Mouse (Mus musculus): Measurements from ENCODE around the gene Lpar5. TPM values are rescaled to one million over a fixed set of nuclear protein-coding genes. Genes with fewer than 3 reads are reported as not detected.
"Not testable (repeated sequence)": the region's sequence is repeated elsewhere in the genome, so short reads cannot be mapped to it uniquely, and the experiment has no call there.

The Lpar5 gene
- 5.0 and 9.3 TPM in 2 replicates for total RNA-seq (2012; rRNA removed)

GRCm38 (mm10) chr6:125067571-125067995 lies at the start of gene Lpar5:
Gene Lpar5, plus strand, starts transcription at chr6:125067920.
- in situ Hi-C loops (cut with MboI; ENCODE audit: low sequenced_read_pairs in 2 of 2, unreplicated experiment in 2 of 2) = no loop called here
- Histone ChIP-seq H3K27ac (ENCODE audit: insufficient read depth, low read depth, low read length, poor library complexity, severe bottlenecking) (peak within 1 kb of the TSS; percentile 51; the same call in 1 of the 2 replicates), H3K36me3 (ENCODE audit: control insufficient read depth, insufficient read depth, low read length, poor library complexity, severe bottlenecking) (no peaks in the 10 kb centered on the region), H3K9me3 (ENCODE audit: control insufficient read depth, insufficient read depth, low read depth, low read length) (no peaks in the 10 kb centered on the region), H3K4me3 (ENCODE audit: insufficient read depth in 1 of 2, low read depth in 1 of 2, low read length in 2 of 2, poor library complexity in 1 of 2, severe bottlenecking in 1 of 2) (peak within 1 kb of the TSS; percentile 41 to 54), H3K9ac (ENCODE audit: insufficient read depth, low read depth, low read length, poor library complexity, severe bottlenecking) (peak within 1 kb of the TSS; percentile 5; the same call in 1 of the 2 replicates), H3K4me1 (ENCODE audit: control insufficient read depth in 2 of 2, insufficient read depth in 2 of 2, low read length in 2 of 2, poor library complexity in 1 of 2) (peaks cover 6 to 23% of the 10 kb centered on the region in 2 experiments)
- TF ChIP-seq ZC3H11A (IDR thresholded peaks at IDR 0.05; ENCODE audit: borderline replicate concordance, low read depth, low read length) (no peak), CHD2 (IDR thresholded peaks at IDR 0.05; ENCODE audit: low read depth, low read length) (no peak), ZNF384 (IDR thresholded peaks at IDR 0.05; ENCODE audit: low read depth, low read length) (no peak), HCFC1 (IDR thresholded peaks at IDR 0.05; ENCODE audit: borderline replicate concordance, insufficient read depth, low read length) (no peak), MAFK (IDR thresholded peaks at IDR 0.05; ENCODE audit: insufficient read depth, low read depth, low read length) (no peak)
- no peak for DNase-seq (ENCODE audit: low read depth, low spot score)

- H3K4me3 ChIP-seq (ENCODE audit: insufficient read depth in 1 of 2, low read depth in 1 of 2, low read length in 2 of 2, poor library complexity in 1 of 2, severe bottlenecking in 1 of 2); H3K9ac ChIP-seq (ENCODE audit: insufficient read depth, low read depth, low read length, poor library complexity, severe bottlenecking); H3K9me3 ChIP-seq (ENCODE audit: control insufficient read depth, insufficient read depth, low read depth, low read length); in situ Hi-C loops (cut with MboI; ENCODE audit: low sequenced_read_pairs in 2 of 2, unreplicated experiment in 2 of 2); H3K4me1 ChIP-seq (ENCODE audit: control insufficient read depth in 2 of 2, insufficient read depth in 2 of 2, low read length in 2 of 2, poor library complexity in 1 of 2); H3K27ac ChIP-seq (ENCODE audit: insufficient read depth, low read depth, low read length, poor library complexity, severe bottlenecking): not testable (repeated sequence)
- peaks cover 38% of the 10 kb centered on the region for H3K36me3 ChIP-seq (ENCODE audit: control insufficient read depth, insufficient read depth, low read length, poor library complexity, severe bottlenecking)
- TF ChIP-seq ZNF384 (IDR thresholded peaks at IDR 0.05; ENCODE audit: low read depth, low read length) (peak; percentile 64; the same call in 1 of the 2 replicates), HCFC1 (IDR thresholded peaks at IDR 0.05; ENCODE audit: borderline replicate concordance, insufficient read depth, low read length) (peak; percentile 57; the same call in 1 of the 2 replicates), ZC3H11A (IDR thresholded peaks at IDR 0.05; ENCODE audit: borderline replicate concordance, low read depth, low read length) (peak; percentile 71; the same call in 1 of the 2 replicates)
- DNase-seq (ENCODE audit: low read depth, low spot score) = peak; percentile 68
Observed at GRCm38 (mm10) chr6:125030532-125030931, 37.2 kb upstream of the Lpar5 start.

- H3K4me1 ChIP-seq (ENCODE audit: control insufficient read depth in 2 of 2, insufficient read depth in 2 of 2, low read length in 2 of 2, poor library complexity in 1 of 2) = peaks cover 0 to 6% of the 10 kb centered on the region in 2 experiments; a peak in 1 of 4 replicates
- in situ Hi-C loops (cut with MboI; ENCODE audit: low sequenced_read_pairs in 2 of 2, unreplicated experiment in 2 of 2) = no loop called here
- TF ChIP-seq ZC3H11A (IDR thresholded peaks at IDR 0.05; ENCODE audit: borderline replicate concordance, low read depth, low read length) (no peak), CHD2 (IDR thresholded peaks at IDR 0.05; ENCODE audit: low read depth, low read length) (no peak), HCFC1 (IDR thresholded peaks at IDR 0.05; ENCODE audit: borderline replicate concordance, insufficient read depth, low read length) (no peak), MAFK (IDR thresholded peaks at IDR 0.05; ENCODE audit: insufficient read depth, low read depth, low read length) (no peak), ZNF384 (IDR thresholded peaks at IDR 0.05; ENCODE audit: low read depth, low read length) (no peak)
- peaks cover 43% of the 10 kb centered on the region for H3K36me3 ChIP-seq (ENCODE audit: control insufficient read depth, insufficient read depth, low read length, poor library complexity, severe bottlenecking)
- no peak for DNase-seq (ENCODE audit: low read depth, low spot score)
- peak overlapping the region in 1 of 2 experiments; percentile 25; a peak in 1 of 4 replicates for H3K4me3 ChIP-seq (ENCODE audit: insufficient read depth in 1 of 2, low read depth in 1 of 2, low read length in 2 of 2, poor library complexity in 1 of 2, severe bottlenecking in 1 of 2)
- H3K27ac ChIP-seq (ENCODE audit: insufficient read depth, low read depth, low read length, poor library complexity, severe bottlenecking) = no peak overlapping the region; the same call in 1 of the 2 replicates
- H3K9ac ChIP-seq (ENCODE audit: insufficient read depth, low read depth, low read length, poor library complexity, severe bottlenecking) = peak overlapping the region; percentile 21; the same call in 1 of the 2 replicates
- no peaks in the 10 kb centered on the region for H3K9me3 ChIP-seq (ENCODE audit: control insufficient read depth, insufficient read depth, low read depth, low read length)
Observed at GRCm38 (mm10) chr6:125031604-125032003, 36.1 kb upstream of the Lpar5 start.

GRCm38 (mm10) chr6:125038666-125039065 lies 29.1 kb upstream of the Lpar5 start:
- Histone ChIP-seq H3K4me3 (ENCODE audit: insufficient read depth in 1 of 2, low read depth in 1 of 2, low read length in 2 of 2, poor library complexity in 1 of 2, severe bottlenecking in 1 of 2) (0 out of 4 replicates have a peak overlapping the region, but pooled peaks of 1 of the 2 experiments have one; percentile 63), H3K36me3 (ENCODE audit: control insufficient read depth, insufficient read depth, low read length, poor library complexity, severe bottlenecking) (peaks cover 21% of the 10 kb centered on the region), H3K27ac (ENCODE audit: insufficient read depth, low read depth, low read length, poor library complexity, severe bottlenecking) (no peak overlapping the region; the same call in 1 of the 2 replicates), H3K4me1 (ENCODE audit: control insufficient read depth in 2 of 2, insufficient read depth in 2 of 2, low read length in 2 of 2, poor library complexity in 1 of 2) (no peaks in the 10 kb centered on the region; a peak in 2 of 4 replicates), H3K9me3 (ENCODE audit: control insufficient read depth, insufficient read depth, low read depth, low read length) (no peaks in the 10 kb centered on the region), H3K9ac (ENCODE audit: insufficient read depth, low read depth, low read length, poor library complexity, severe bottlenecking) (no peak overlapping the region)
- TF ChIP-seq HCFC1 (IDR thresholded peaks at IDR 0.05; ENCODE audit: borderline replicate concordance, insufficient read depth, low read length) (no peak), MAFK (IDR thresholded peaks at IDR 0.05; ENCODE audit: insufficient read depth, low read depth, low read length) (no peak), CHD2 (IDR thresholded peaks at IDR 0.05; ENCODE audit: low read depth, low read length) (no peak), ZNF384 (IDR thresholded peaks at IDR 0.05; ENCODE audit: low read depth, low read length) (no peak)
- no peak for DNase-seq (ENCODE audit: low read depth, low spot score)
- in situ Hi-C loops (cut with MboI; ENCODE audit: low sequenced_read_pairs in 2 of 2, unreplicated experiment in 2 of 2) = no loop called here

All from ES-E14 (cell line).